Mouse (Mus musculus) T-helper 2 cell (primary cell): ENCODE results near the gene Ccdc43.

Experiments
- in situ Hi-C: fragments of 300-600 bp; cut with MboI, MseI; formaldehyde crosslinking; loops from one replicate; pipeline ENCODE4 v1.15.1; 2025; ENCODE audit warnings: high pct_unique_total_duplicates

Gene Ccdc43

DNA sequence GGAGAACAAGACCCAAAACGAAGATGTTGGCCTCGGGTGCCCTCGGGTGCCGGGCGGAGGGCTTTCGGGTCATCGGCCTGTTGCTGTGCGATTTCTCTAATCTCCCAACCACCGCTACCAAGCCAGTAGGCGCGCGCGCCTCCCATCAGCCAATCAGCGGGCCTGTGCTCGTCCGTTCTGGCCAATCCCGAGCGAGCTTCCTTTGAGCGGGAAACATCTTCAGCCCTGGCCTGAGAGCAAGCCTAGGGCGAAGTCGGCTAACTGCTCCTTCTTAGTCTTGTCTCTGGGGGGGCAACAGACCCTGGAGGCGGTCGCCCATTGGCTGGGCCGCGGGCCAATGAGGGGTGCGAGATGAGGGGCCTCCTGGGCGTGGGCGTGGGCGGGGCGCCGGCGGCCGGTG, 32.4 kb downstream of the Ccdc43 start:
- in situ Hi-C loops = no loop called here

DNA sequence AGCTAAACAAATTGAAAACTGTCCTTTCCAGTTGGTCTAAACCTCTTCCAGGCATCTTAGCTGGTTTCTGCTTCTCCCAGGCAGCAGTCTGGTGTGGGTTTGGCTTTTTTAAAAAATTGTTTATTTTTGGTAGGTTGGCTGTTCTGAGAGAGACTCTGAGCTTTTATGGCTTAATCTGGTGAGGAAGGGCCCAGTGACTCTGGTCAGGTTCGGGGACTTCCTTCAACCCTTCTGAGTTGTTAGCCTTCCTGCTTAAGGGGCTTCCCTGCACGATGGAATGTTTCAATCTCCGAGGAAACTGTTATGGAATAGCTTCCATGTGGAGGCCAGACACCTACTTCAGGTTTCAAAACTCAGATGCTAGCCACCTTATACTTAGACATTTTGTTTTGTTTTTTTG, 34.2 kb downstream of the Ccdc43 start, which contains the start of gene Meioc:
Gene Meioc (plus strand): TSS at position 301 of the 400 bp plus-strand sequence.
- in situ Hi-C loops = no loop called here

DNA sequence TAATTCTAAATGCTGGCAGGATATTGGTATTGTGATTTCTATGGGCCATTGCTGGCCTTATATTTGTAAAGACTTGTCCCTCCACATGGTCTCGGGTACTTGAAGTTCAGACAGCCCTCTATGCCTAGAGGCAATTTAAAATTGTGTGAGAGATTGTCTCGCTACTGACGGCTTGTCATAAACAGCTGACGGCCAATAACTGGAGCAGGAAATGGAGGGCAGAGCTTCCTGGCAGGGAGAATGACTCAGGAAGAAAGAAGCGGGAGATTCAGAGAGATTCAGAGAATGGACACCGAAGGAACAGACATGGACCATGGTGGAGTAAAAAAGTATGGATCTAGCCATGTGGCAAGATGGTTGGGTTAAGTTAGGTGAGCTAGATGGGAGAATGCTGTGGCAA, 40.7 kb downstream of the Ccdc43 start:
- in situ Hi-C loops = no loop called here

DNA sequence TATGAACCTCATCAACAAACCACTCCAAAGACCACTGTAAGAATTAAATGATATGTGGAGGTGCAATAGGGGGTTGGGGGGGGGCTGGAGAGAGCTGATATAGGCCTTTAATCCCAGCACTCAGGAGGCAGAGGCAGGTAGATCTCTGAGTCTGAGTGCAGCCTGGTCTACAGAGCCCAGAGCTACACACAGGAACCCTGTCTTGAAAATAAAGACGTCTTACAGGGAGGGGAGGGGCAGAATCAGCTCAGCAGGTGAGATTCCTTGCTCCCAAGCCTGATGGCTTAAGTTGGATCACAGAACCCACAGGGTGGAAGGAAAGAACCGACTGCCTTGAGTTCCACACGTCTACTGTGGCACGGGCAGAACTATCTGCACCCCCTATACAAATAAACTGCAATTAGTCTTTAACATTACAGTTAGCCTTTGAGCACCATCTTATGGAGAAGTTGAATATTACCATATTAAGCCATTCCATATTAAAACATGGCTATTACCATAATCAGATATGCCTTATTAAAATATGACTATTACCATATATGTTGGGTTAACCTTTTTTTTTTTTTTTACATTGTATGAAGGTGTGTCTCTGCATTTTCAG, 41.2 kb downstream of the Ccdc43 start:
- in situ Hi-C loops = no loop called here

DNA sequence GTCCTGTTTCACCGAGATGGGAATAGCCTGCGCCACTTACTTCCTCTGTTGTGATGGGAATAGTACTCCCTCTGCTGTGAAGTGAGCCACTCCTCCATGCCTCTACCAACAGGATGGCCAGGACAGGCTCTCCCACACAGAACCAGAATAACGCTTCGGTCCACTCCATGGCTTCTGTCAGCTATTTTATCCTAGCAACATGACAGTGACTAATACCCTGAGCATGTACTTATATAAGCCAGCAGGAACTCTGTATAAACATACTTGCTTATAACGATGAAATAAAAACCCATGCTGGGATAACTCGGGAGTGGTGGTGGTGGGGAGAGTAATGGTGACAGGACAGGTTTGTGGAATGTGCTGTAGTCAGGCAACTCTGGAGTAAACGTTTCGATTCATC, 41.7 kb downstream of the Ccdc43 start:
- in situ Hi-C loops = no loop called here

DNA sequence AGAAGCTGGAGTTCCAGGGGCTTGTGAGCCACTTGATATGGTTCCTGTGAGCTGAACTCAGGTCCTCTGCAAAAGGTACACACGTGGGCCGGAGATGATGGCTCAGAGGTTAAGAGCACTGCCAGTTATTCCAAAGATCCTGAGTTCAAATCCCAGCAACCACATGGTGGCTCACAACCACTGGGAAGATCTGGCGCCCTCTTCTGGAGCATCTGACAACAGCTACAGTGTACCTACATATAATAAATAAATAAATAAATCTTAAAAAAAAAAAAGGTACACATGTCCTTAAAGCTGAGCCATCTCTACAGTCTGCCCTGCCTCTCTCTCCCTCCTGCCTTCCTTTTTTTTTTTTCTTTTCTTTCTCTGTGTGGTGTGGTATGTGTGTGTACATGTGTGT, 44.7 kb downstream of the Ccdc43 start:
- in situ Hi-C loops = no loop called here

DNA sequence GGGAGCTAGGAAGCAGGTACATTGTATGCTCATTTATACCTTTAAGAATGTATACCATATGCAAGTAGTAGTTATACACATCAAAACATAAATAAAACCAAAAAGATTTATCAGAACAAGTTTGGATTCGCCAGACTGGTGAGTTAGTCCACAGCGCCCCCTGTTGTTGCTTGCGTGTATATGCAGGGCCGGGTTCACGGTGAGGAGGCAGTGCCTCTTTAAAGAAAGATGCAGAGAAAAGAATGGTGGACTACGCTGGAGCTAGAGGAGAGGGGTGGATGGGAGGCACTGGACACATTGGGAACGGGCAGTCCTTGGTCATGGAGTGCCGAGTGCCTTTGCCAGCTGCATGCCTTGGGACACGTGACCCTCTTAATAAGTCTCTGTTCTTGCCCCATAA, 46.2 kb downstream of the Ccdc43 start:
- in situ Hi-C loops = no loop called here

DNA sequence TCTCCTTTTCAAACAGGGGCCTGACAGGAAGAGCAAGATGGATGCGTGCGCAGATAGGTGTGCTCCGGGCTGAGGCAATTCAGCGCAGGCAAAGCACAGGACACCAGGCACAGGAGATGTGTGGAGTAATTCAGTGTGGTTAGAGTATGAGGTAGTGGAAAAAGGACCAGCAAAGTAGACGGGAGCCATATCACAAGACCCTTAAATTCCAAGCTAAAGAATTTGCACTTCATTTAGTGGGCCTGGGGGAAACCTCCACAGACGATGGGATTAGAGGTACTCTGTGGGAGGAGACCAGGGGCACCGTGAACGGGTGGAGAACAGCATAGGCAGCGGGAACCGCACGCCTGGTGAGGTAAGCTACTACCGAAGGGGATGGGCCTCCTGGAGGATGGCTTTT, 49.7 kb downstream of the Ccdc43 start:
- in situ Hi-C loops = loop anchor here (5.0 to 10.0 kb wide), 2 partner anchors 66 to 163 kb away; no protein-coding TSS in a partner anchor

DNA sequence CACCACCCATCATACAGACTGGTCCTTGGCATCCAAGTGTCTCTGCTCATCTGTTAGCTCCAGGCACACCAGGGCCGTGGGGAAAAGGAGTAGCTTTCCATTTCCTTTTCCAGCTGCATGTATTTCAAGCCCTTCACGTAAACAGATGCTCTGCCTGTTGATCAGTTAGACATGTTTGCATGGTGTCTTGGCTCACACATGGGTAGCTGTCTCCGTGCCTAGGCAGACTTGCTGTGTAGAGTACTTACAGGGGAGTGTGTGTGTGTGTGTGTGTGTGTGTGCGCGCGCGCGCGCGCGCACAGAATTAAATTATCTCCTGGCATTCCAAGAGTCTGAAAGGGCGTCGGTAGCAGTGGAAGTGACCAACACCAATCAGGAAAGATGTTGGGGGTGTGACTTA, 51.4 kb downstream of the Ccdc43 start:
- in situ Hi-C loops = loop anchor here (5.0 to 10.0 kb wide), 2 partner anchors 64 to 161 kb away; no protein-coding TSS in a partner anchor

DNA sequence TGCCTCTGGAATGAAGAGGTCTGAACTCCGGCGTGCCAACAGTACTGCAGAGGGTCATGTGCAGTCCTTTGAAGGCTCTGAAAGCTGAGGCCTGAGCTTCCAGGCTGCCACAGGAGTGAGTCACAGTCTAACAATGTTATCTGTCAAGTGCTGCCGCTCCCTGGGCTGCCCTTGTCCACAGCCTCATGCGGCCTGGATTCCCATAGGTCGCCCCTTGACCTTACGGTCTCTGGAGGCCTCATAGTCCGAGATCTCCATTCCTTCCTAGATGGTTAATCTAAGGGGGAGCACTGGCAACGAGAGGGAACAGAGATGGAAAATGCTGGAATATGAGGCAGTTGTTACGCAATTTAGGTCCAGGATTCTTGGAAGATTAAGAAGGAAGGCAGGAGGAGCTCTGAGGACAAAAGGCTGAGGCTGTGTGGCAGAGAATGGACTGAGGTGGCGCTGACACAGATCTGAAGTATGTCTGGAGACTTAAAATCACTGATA, 53.6 kb downstream of the Ccdc43 start:
- in situ Hi-C loops = loop anchor here (10.0 kb wide), 1 partner anchor 159 kb away; no protein-coding TSS in a partner anchor

DNA sequence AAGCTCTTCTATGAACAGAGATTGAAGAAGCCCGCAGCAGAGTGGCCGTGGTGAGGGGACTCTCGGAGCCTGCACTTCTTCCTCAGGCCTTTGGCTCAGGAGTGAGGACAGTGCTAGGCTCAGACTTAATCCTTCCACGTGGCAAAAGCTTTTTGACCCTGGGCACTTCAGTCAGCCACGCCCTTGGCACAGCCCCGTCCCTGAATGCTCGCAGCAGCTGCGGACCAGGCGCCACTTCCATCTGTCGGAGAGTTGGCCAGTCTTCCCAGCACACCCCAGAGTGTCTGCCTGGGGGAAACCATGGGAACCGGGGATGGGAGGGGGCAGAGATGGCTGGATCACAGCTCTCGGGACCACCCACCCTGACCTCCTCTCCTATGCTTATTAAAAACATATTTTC, 60.7 kb downstream of the Ccdc43 start:
- in situ Hi-C loops = no loop called here
